Mouse (Mus musculus): ENCODE data around the gene 1500009L16Rik. TPM values are rescaled to one million over a fixed set of nuclear protein-coding genes. Genes with fewer than 3 reads are reported as not detected.

Gene 1500009L16Rik
- total RNA-seq, 2 experiments from 2014 or later = 16.2 to 19.1 TPM

- DNase-seq (ENCODE audit: low spot score in 2 of 2) = no peak
- intact Hi-C loops (cut with DNase I) = no loop called here
Measured at GRCm38 (mm10) chr10:83757343-83757962, 34.8 kb downstream of the 1500009L16Rik start.

GRCm38 (mm10) chr10:83758732-83759131 lies 36.1 kb downstream of the 1500009L16Rik start:
- intact Hi-C loops (cut with DNase I) = no loop called here
- DNase-seq (ENCODE audit: low spot score in 2 of 2) = no peak

GRCm38 (mm10) chr10:83760535-83760934 lies 37.9 kb downstream of the 1500009L16Rik start:
- intact Hi-C loops (cut with DNase I) = no loop called here
- no peak for DNase-seq (ENCODE audit: low spot score in 2 of 2)

- DNase-seq (ENCODE audit: low spot score in 2 of 2) = no peak
- intact Hi-C loops (cut with DNase I) = no loop called here
Measured at GRCm38 (mm10) chr10:83763891-83764290, 41.2 kb downstream of the 1500009L16Rik start.

GRCm38 (mm10) chr10:83766882-83767281 lies 44.2 kb downstream of the 1500009L16Rik start:
- intact Hi-C loops (cut with DNase I) = no loop called here
- no peak for DNase-seq (ENCODE audit: low spot score in 2 of 2)

GRCm38 (mm10) chr10:83776272-83776878 lies 53.7 kb downstream of the 1500009L16Rik start:
- DNase-seq (ENCODE audit: low spot score in 2 of 2) = peak; percentile 50 to 58
- intact Hi-C loops (cut with DNase I) = no loop called here

GRCm38 (mm10) chr10:83777253-83777652 lies 54.6 kb downstream of the 1500009L16Rik start:
- no peak for DNase-seq (ENCODE audit: low spot score in 2 of 2)
- intact Hi-C loops (cut with DNase I) = no loop called here

GRCm38 (mm10) chr10:83781854-83782253 lies 59.2 kb downstream of the 1500009L16Rik start:
- no peak for DNase-seq (ENCODE audit: low spot score in 2 of 2)
- intact Hi-C loops (cut with DNase I) = no loop called here

- DNase-seq (ENCODE audit: low spot score in 2 of 2) = no peak
- intact Hi-C loops (cut with DNase I) = no loop called here
Measured at GRCm38 (mm10) chr10:83782371-83783120, 59.9 kb downstream of the 1500009L16Rik start.

- peak in 1 of 2 experiments; percentile 25 for DNase-seq (ENCODE audit: low spot score in 2 of 2)
- intact Hi-C loops (cut with DNase I) = no loop called here
Measured at GRCm38 (mm10) chr10:83785003-83785402, 62.3 kb downstream of the 1500009L16Rik start.

GRCm38 (mm10) chr10:83785627-83786392 lies 63.1 kb downstream of the 1500009L16Rik start:
- intact Hi-C loops (cut with DNase I) = no loop called here
- no peak for DNase-seq (ENCODE audit: low spot score in 2 of 2)

GRCm38 (mm10) chr10:83795088-83795487 lies 72.4 kb downstream of the 1500009L16Rik start:
- intact Hi-C loops (cut with DNase I) = no loop called here
- DNase-seq (ENCODE audit: low spot score in 2 of 2) = no peak

GRCm38 (mm10) chr10:83795500-83795899 lies 72.8 kb downstream of the 1500009L16Rik start:
- no peak for DNase-seq (ENCODE audit: low spot score in 2 of 2)
- intact Hi-C loops (cut with DNase I) = no loop called here

GRCm38 (mm10) chr10:83804021-83804420 lies 81.4 kb downstream of the 1500009L16Rik start:
- no peak for DNase-seq (ENCODE audit: low spot score in 2 of 2)
- intact Hi-C loops (cut with DNase I) = no loop called here

GRCm38 (mm10) chr10:83805201-83805718 lies 82.6 kb downstream of the 1500009L16Rik start:
- DNase-seq (ENCODE audit: low spot score in 2 of 2) = no peak
- intact Hi-C loops (cut with DNase I) = no loop called here

- no peak for DNase-seq (ENCODE audit: low spot score in 2 of 2)
- intact Hi-C loops (cut with DNase I) = no loop called here
Measured at GRCm38 (mm10) chr10:83807251-83807650, 84.6 kb downstream of the 1500009L16Rik start.

All from left cerebral cortex, postnatal 36 days (tissue).